Mouse (Mus musculus) heart, embryonic 16.5 days (tissue): ENCODE measurements at regions not wholly inside any gene's neighbourhood (a gene's known extent, or its start where the extent isn't known, plus 50 kb on each side); places are given as distances from the start of the nearest gene placed in this dataset.

Source experiments
- ATAC-seq: fragments of 200-750 bp; cut with Nextera tagmentation; replicated peaks from 2 replicates; pipeline ENCODE4 v1.8.0; 2017; ENCODE audit warnings: moderate number of reproducible peaks; ENCODE audit not compliant: insufficient read depth, low FRiP score; ENCODE audit errors: extremely low read depth
- H3K27ac ChIP-seq: fragments of 300-500 bp; sonication (generic); 2 replicates; pipeline ENCODE4 v1.5.1; 2014; ENCODE audit warnings: mild to moderate bottlenecking, low read length, control low read depth, moderate library complexity
- H3K27me3 ChIP-seq: fragments of 300-500 bp; sonication (generic); 2 replicates; pipeline ENCODE4 v1.6.1; 2014; ENCODE audit warnings: low read length, mixed read lengths; ENCODE audit not compliant: control insufficient read depth, insufficient read depth
- H3K36me3 ChIP-seq: fragments of 300-500 bp; sonication (generic); 2 replicates; pipeline ENCODE4 v1.6.1; 2014; ENCODE audit not compliant: control insufficient read depth, insufficient read depth
- H3K4me1 ChIP-seq: fragments of 300-500 bp; sonication (generic); 2 replicates; pipeline ENCODE4 v1.6.1; 2014; ENCODE audit warnings: low read length, mixed read lengths; ENCODE audit not compliant: control insufficient read depth, insufficient read depth
- H3K4me2 ChIP-seq: fragments of 300-500 bp; sonication (generic); 2 replicates; pipeline ENCODE4 v1.6.1; 2014; ENCODE audit warnings: low read depth, mild to moderate bottlenecking, control low read depth, low read length
- H3K4me3 ChIP-seq: fragments of 300-500 bp; sonication (generic); 2 replicates; pipeline ENCODE4 v1.5.1; 2014; ENCODE audit warnings: mild to moderate bottlenecking, control low read depth, low read length
- H3K9ac ChIP-seq: fragments of 300-500 bp; sonication (generic); 2 replicates; pipeline ENCODE4 v1.6.1; 2014; ENCODE audit warnings: low read length, control low read depth
- H3K9me3 ChIP-seq: fragments of 300-500 bp; sonication (generic); replicated peaks from 2 replicates; pipeline ENCODE4 v1.6.1; 2016; ENCODE audit warnings: low read length; ENCODE audit not compliant: control insufficient read depth
- WGBS: fragments of 180-500 bp; shearing (Covaris S2); extraction: QIAGEN DNeasy Blood & Tissue Kit; methylation state at CpG from one replicate; pipeline ENCODE4 v1.1.7; 2014; 5-methylcytosine and 5-hydroxymethylcytosine counted together

DNA sequence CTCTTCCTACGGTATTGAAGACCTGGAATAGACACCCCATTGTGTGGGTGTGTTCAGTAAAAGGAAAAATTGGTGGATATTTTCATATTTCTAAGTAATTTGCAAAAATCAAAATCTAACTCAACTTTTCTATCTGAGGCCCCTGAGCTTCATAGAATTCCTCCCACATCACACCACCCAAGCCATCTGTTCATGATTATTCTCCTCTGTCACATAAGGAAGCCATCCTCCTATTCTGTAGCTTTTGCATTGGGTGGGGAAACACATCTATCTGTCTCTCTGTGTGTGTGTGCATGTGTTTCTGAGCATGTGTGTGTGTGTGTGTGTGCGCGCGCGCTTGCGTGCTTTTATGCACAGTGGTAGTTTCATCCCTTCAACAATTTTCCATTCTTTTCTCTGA is 954.0 kb downstream of the A830018L16Rik start:
- Histone ChIP-seq H3K27ac (no peak overlapping the region), H3K4me1 (no peaks in the 10 kb centered on the region), H3K9ac (no peak overlapping the region), H3K36me3 (no peaks in the 10 kb centered on the region), H3K9me3 (peaks cover 2% of the 10 kb centered on the region; the same call in 1 of the 2 replicates), H3K4me2 (no peak overlapping the region), H3K27me3 (no peaks in the 10 kb centered on the region), H3K4me3 (no peak overlapping the region)
- no peak for ATAC-seq
- 92% methylated on average over 6 of the region's 6 CpGs for WGBS

DNA sequence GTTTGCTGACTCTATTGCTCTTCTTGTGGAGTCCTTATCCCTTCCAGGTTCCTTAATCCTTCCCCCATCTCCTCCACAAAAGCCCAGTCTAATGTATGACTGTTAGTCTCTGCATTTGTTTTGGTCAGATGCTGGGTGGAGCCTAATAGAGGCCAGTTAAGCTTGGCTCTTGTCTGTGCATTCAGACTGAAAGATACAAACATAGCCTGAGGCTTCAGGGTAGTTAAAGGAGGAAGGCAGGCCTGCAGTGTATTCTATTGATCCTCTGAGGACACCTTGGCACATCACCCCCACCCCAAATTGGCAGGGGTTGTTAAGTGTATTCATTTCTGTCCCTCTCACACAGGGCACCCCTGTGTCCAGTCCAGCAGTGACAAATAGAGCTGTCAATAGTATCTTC is 959.1 kb downstream of the A830018L16Rik start:
- H3K4me1 ChIP-seq: no peaks in the 10 kb centered on the region
- H3K27ac ChIP-seq: no peak overlapping the region
- H3K27me3 ChIP-seq: no peaks in the 10 kb centered on the region
- H3K4me3 ChIP-seq: no peak overlapping the region
- no peak overlapping the region for H3K4me2 ChIP-seq
- H3K9me3 ChIP-seq: peaks cover 2% of the 10 kb centered on the region; the same call in 1 of the 2 replicates
- H3K9ac ChIP-seq: no peak overlapping the region
- H3K36me3 ChIP-seq: no peaks in the 10 kb centered on the region
- ATAC-seq: no peak

DNA sequence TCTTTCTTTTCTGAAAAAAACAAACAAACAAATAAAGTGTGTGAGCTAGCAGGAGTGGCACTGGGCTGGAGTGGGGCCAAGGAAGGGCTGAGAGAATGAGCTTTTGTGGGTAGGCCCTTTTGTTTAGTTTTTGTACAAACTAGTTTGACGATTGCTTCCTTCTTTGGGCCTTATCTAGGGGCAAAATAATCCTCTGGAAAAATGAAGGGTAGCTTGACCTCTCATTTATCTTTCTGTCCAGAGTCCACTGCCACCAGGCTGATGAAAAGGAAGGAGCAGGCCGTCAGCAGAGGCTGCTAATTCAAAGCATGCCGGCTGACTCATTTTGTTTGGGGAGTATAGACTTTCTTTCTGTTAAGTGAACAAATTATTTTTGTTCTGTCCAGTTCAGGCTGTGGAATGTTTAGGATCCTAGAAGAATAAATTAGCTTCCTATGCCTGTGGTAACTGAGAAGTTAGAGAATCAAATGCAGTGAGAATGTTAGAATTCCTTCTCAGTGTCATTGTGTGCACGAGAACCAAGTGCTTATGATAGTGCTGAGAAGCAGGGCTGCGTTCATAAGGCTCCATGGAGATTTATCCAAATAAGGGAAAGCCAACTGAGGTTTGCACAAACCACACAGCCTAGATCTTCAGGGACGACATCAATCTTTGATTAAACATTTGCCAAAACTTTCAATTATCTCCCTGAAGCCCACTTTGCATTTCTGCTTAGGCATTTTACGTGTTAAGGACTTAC is 984.4 kb downstream of the A830018L16Rik start:
- no peak overlapping the region for H3K4me3 ChIP-seq
- no peaks in the 10 kb centered on the region for H3K27me3 ChIP-seq
- no peak overlapping the region for H3K9ac ChIP-seq
- 20% methylated on average over 7 of the region's 7 CpGs for WGBS
- ATAC-seq: no peak
- H3K36me3 ChIP-seq: no peaks in the 10 kb centered on the region
- no peaks in the 10 kb centered on the region for H3K9me3 ChIP-seq
- H3K27ac ChIP-seq: peak overlapping the region; percentile 61
- H3K4me2 ChIP-seq: no peak overlapping the region
- H3K4me1 ChIP-seq: peaks cover 7% of the 10 kb centered on the region

DNA sequence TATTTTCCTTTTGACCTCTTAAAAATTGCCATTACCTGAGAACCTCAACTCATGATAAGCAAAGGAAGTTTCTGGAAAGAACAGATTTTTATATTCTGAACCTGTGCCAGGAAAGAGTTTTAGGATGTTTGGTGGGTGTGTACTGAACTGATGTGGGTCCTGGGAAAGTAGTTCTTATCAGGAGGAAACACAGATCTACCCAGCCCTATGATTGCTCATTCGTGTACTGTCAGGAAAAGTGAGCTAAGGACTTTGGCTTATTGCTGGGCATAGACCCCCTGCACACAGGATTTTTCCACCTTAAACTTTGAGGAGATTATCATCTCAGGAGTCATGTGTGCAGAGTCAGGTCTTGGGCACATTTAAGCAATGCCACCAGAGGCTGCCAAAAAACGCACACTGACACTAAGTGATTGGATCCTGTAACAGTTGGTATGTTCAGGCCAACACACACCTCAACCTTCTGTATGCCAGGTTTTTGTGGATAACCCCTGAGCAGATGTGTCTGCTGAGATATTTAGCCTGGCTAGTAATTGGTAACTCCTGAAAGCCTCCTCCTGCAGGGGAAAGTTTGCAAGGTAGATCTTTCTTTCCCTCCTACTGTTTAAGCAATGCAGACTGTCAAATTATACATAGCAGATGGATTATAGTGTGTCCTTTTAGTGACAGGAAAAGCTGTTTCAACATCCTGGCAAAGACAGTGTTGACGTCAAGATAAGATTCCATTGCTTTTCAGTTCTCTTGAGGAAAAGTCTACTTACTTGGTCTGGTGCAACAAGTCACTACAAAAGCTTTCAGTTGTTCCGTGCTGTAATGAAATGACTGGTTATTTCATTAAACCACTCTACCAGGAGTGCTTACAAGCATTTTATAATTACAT is 991.7 kb downstream of the A830018L16Rik start:
- Histone ChIP-seq H3K36me3 (no peaks in the 10 kb centered on the region), H3K4me2 (no peak overlapping the region), H3K9me3 (no peaks in the 10 kb centered on the region), H3K4me1 (peaks cover 4% of the 10 kb centered on the region; the same call in 1 of the 2 replicates), H3K27ac (peak overlapping the region; percentile 58), H3K27me3 (no peaks in the 10 kb centered on the region), H3K9ac (no peak overlapping the region), H3K4me3 (no peak overlapping the region)
- peak; percentile 78 for ATAC-seq
- 34% methylated on average over 4 of the region's 4 CpGs for WGBS

DNA sequence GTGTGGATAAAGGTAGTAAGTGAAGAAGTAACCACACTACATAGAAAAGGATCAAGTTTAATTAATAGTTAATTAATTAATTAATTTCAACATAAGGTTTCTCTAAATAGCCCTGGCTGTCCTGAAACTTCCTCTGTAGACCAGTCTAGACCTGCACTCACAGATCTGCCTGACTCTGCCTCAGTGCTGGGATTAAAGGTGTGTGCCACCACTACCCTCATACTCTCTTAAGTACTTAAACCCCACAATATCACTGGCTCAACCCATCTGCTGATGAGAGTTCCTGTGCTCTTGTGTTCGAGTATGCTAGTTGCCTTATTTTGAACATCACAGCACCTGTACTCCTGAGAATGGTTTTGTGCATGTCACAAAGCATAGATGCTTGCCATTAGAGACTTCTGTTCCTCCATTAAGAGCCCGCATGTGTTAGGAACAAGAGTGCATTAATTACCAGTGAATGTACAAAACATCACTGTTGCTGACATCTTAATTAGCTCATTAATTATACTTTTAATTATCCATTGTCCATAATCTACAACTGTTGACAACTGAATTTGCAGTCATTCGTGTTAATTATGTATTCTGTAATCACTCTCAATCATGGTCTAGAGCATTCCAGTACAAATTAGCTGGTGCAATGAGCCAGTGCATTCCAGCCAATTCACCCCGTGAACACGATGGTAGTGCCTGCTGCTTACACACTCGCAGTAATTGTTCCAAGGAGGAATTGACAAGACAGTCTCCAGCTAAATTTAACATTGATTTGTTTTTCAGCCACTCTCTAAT is 996.0 kb downstream of the A830018L16Rik start:
- H3K27ac ChIP-seq: no peak overlapping the region
- H3K9me3 ChIP-seq: no peaks in the 10 kb centered on the region
- H3K9ac ChIP-seq: no peak overlapping the region
- H3K4me3 ChIP-seq: no peak overlapping the region
- no peak overlapping the region for H3K4me2 ChIP-seq
- no peak for ATAC-seq
- H3K27me3 ChIP-seq: no peaks in the 10 kb centered on the region
- WGBS: 79% methylated on average over 6 of the region's 6 CpGs
- H3K4me1 ChIP-seq: peaks cover 4% of the 10 kb centered on the region; the same call in 1 of the 2 replicates
- H3K36me3 ChIP-seq: no peaks in the 10 kb centered on the region

DNA sequence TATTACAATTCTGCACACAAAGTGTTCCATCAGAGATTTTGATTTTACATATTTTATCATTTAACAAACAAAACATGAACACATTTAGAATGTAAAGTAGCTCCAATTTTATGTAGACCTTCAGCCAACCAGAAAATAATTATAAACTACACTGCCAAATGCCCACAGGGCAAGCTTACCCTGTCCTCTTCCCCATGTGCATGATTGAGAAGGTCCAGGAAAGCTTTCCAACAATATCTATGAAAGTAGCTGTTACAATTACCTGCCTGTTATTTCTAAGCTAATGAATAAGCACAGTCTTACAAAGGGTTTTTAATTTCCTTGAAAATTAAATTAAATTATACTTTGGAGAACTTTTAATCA is 996.6 kb downstream of the A830018L16Rik start:
- ATAC-seq: no peak
- Histone ChIP-seq H3K4me1 (peaks cover 3% of the 10 kb centered on the region; the same call in 1 of the 2 replicates), H3K9me3 (no peaks in the 10 kb centered on the region), H3K9ac (no peak overlapping the region), H3K4me2 (no peak overlapping the region), H3K36me3 (no peaks in the 10 kb centered on the region), H3K27ac (no peak overlapping the region), H3K27me3 (no peaks in the 10 kb centered on the region), H3K4me3 (no peak overlapping the region)

DNA sequence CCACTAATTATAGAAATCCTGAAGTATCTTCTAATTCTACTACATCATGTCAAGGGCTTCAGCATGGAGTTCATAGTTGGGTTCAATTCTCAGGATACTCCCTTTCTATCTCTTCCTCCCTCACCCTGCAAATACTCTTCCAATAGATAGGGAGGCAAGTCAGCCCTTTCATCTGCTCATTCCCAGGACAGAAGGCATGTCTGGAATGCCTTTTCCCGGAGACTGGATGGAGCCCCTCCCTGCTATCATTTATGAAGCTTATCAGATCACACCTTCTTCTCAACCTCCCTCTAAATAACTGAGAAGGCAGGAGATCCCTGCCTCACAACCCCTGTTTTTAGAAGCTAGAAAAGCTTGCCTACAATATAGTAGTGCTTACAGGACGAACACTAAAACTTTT is 1010.6 kb downstream of the A830018L16Rik start:
- Histone ChIP-seq H3K4me2 (no peak overlapping the region), H3K27ac (no peak overlapping the region), H3K27me3 (no peaks in the 10 kb centered on the region), H3K4me3 (no peak overlapping the region), H3K36me3 (no peaks in the 10 kb centered on the region), H3K4me1 (0 out of 2 replicates have a peak, but pooled peaks cover 5% of the 10 kb centered on the region), H3K9me3 (no peaks in the 10 kb centered on the region), H3K9ac (no peak overlapping the region)
- no peak for ATAC-seq
- 22% methylated on average over 2 of the region's 2 CpGs for WGBS

DNA sequence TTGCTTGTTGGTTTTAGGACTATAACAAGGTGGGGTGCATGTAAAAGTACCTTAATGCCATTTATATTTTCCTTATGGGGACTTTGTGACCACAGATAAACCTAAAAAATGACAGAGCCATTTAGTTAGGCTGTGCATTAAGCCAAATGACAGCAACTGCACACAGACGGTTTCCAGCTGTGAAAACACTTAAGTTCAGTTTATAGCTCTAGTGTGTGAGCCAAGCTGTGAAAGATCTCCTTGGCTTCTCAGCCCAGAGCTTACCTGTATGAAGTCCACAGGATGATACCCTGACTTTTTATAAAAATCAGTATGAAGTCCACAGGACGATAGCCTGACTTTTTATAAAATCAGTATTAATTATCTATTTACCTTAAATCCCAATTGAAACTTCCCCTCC is 1024.0 kb downstream of the A830018L16Rik start:
- H3K4me1 ChIP-seq: no peaks in the 10 kb centered on the region
- H3K9me3 ChIP-seq: no peaks in the 10 kb centered on the region
- no peak overlapping the region for H3K4me3 ChIP-seq
- no peak overlapping the region for H3K4me2 ChIP-seq
- H3K27ac ChIP-seq: no peak overlapping the region
- no peaks in the 10 kb centered on the region for H3K27me3 ChIP-seq
- no peak overlapping the region for H3K9ac ChIP-seq
- H3K36me3 ChIP-seq: no peaks in the 10 kb centered on the region
- ATAC-seq: no peak
- 63% methylated on average over 2 of the region's 2 CpGs for WGBS
